Mouse (Mus musculus): ENCODE data around the gene Yjefn3.

Yjefn3 gene

GRCm38 (mm10) chr8:69880841-69881240, 21.7 kb downstream of the Yjefn3 start:
- DNase-seq (ENCODE audit: low read depth, low spot score), result no peak

GRCm38 (mm10) chr8:69879678-69880077, 22.8 kb downstream of the Yjefn3 start:
- no peak for DNase-seq (ENCODE audit: low read depth, low spot score)

- no peak for DNase-seq (ENCODE audit: low read depth, low spot score)
These were observed 24.5 kb downstream of the Yjefn3 start for GRCm38 (mm10) chr8:69877992-69878391.

GRCm38 (mm10) chr8:69877396-69877795, 25.1 kb downstream of the Yjefn3 start:
- no peak for DNase-seq (ENCODE audit: low read depth, low spot score)

GRCm38 (mm10) chr8:69876967-69877366, 25.5 kb downstream of the Yjefn3 start:
- no peak for DNase-seq (ENCODE audit: low read depth, low spot score)

GRCm38 (mm10) chr8:69876097-69876496, 26.4 kb downstream of the Yjefn3 start:
- no peak for DNase-seq (ENCODE audit: low read depth, low spot score)

- no peak for DNase-seq (ENCODE audit: low read depth, low spot score)
These were observed 27.9 kb downstream of the Yjefn3 start for GRCm38 (mm10) chr8:69874654-69875053.

GRCm38 (mm10) chr8:69874155-69874554, 28.4 kb downstream of the Yjefn3 start:
- DNase-seq (ENCODE audit: low read depth, low spot score), result peak; percentile 70

- no peak for DNase-seq (ENCODE audit: low read depth, low spot score)
These were observed 31.6 kb downstream of the Yjefn3 start for GRCm38 (mm10) chr8:69870907-69871306.

- DNase-seq (ENCODE audit: low read depth, low spot score), result no peak
These were observed 32.3 kb downstream of the Yjefn3 start for GRCm38 (mm10) chr8:69870003-69870765.

GRCm38 (mm10) chr8:69867696-69868326, 34.7 kb downstream of the Yjefn3 start:
- no peak for DNase-seq (ENCODE audit: low read depth, low spot score)

GRCm38 (mm10) chr8:69864180-69864579, 38.3 kb downstream of the Yjefn3 start:
- DNase-seq (ENCODE audit: low read depth, low spot score), result no peak

GRCm38 (mm10) chr8:69863387-69864020, 39.0 kb downstream of the Yjefn3 start:
- DNase-seq (ENCODE audit: low read depth, low spot score), result no peak

- DNase-seq (ENCODE audit: low read depth, low spot score), result no peak
These were observed 41.3 kb downstream of the Yjefn3 start for GRCm38 (mm10) chr8:69861251-69861650.

- no peak for DNase-seq (ENCODE audit: low read depth, low spot score)
These were observed 41.7 kb downstream of the Yjefn3 start for GRCm38 (mm10) chr8:69860807-69861206.

- no peak for DNase-seq (ENCODE audit: low read depth, low spot score)
These were observed 48.6 kb downstream of the Yjefn3 start for GRCm38 (mm10) chr8:69853869-69854268.

GRCm38 (mm10) chr8:69850926-69851506, 51.5 kb downstream of the Yjefn3 start:
- DNase-seq (ENCODE audit: low read depth, low spot score), result no peak

- no peak for DNase-seq (ENCODE audit: low read depth, low spot score)
These were observed 52.6 kb downstream of the Yjefn3 start for GRCm38 (mm10) chr8:69849899-69850298.

GRCm38 (mm10) chr8:69848951-69849350, 53.6 kb downstream of the Yjefn3 start:
- DNase-seq (ENCODE audit: low read depth, low spot score), result no peak

GRCm38 (mm10) chr8:69847167-69848065, 55.1 kb downstream of the Yjefn3 start:
- no peak for DNase-seq (ENCODE audit: low read depth, low spot score)
